Mouse (Mus musculus): ENCODE measurements around the gene Zer1.

Zer1 gene

DNA sequence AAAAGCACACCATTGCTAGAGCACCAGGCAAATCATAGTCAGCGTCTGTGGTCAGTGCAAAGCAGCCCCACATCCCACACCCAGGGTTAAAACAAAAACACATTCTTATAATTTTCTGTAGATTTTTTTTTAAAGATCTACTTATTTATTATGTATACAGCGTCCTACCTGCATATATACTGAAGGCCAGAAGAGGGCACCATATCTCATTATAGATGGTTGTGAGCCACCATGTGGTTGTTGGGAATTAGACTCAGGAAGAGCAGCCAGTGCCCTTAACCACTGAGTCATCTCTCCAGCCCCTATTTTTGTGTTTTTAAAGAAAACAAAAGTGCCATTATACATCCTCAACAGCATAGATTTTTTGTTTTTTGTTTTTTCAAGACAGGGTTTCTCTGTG lies 4.4 kb upstream of the Zer1 start:
- DNase-seq (ENCODE audit: low spot score in 2 of 2) = peak in 1 of 2 experiments; percentile 42

DNA sequence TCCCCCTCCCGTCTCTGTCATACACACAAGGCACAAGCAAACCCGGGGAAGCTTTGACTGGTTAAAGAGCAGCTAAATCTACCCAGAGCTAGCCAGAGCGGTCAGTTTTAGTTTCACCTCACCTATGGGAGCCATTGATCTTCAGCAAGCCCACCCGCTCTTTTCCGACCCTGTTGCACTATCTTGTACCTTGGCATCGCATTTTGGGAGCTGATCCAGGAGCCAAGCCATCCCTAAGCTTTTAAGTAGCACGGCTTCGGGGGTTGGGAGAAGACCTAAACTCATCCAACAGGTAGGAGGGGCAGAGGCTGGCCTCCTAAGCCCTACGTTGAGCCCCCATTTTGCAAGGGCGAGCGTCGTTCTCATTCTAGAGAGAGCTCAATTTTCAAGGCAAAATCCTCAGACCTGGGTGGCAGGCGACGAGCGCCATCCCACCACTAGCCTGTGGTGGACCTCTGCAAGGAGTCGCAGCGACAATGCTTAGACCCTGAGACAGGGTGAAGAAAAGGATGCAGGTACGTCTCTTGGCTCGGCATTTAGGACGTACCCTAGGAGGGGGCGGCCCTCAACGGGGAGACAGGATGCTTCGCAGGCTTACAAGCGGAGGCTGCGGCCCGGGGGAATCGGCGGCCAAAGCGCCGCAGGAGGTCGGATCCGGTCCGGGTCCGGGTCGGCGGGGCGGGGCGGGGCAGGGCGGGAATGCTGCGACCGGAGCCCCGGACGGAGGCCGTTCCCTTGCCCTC lies 485 bp downstream of the Zer1 start:
- no peak for DNase-seq (ENCODE audit: low spot score in 2 of 2)

DNA sequence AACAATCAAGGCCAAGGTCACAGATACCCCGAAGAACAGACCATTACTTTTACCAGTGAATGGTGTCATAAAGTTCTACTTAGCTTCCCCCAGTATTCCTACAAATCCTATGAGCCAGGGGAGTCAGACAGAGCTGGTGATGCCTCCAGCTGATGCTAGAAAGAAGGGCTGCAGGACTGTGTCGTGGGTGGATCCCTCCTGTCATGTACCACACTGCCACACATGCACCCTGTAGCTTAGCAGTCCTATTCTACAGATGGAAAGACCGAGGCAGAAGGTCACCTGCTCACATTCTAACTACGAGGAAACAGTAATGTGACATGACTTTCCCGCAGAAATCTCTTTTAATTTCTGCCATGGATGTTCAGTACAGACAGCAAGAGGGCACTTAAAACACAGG lies 1.6 kb downstream of the Zer1 start:
- DNase-seq (ENCODE audit: low spot score in 2 of 2) = peak in 1 of 2 experiments; percentile 34

DNA sequence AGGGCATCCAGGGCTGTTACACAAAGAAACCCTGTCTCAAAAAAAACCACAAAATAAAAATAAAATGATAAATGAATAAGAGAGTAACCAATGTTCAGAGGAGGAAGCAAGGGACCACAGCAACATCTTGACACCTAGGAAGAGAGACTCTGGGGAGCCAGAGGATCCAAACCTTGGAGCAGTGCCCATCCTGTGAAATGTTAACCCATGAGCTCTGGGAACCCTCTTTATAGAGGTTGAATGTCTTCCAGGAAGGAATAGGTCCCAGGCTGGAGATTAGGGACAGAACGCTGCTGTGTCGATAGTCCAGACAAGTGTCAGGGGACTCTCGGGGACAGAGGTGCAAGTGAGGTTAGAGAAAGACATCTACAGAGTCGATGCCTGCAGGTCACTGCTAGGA lies 4.1 kb downstream of the Zer1 start:
- DNase-seq (ENCODE audit: low spot score in 2 of 2) = no peak

DNA sequence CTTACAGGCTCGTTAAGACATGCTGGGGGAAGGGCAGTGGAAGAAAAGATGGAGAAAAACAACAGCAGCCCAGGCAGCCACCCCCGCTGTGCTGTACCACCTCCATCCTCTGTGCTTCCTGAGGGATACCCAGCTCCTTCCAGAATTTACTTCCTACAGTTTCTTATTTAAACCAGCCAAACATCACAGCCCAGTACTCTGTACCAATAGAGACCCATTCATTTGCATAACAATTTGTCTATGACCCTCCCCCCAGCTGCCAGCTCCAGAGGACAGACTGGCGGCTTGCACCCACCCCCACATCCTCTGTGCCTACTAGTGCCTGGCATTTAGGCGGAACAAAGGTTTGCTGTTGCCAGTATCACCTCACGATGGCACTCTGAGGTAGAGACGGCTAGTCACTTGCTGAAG lies 4.7 kb downstream of the Zer1 start:
- DNase-seq (ENCODE audit: low spot score in 2 of 2) = peak; percentile 81 to 86

DNA sequence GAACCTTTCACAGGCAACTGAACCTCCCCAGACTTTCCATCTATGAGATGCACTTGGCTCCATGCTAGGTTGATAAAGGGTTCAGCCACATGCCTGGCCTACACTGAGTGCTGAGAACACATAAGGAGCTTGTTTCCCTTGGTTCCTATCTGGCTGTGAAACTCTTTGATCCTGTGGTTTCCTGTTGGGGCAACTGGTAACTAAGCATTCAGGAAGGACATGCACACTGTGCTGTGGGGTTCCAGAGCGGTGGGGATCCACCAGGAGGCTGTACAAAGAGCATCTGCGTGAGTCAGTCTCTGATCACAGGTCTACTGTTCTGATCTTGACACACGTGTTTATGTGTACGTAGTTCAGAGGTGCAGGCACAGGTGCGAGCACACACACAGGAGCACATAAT lies 11.8 kb downstream of the Zer1 start:
- no peak for DNase-seq (ENCODE audit: low spot score in 2 of 2)

DNA sequence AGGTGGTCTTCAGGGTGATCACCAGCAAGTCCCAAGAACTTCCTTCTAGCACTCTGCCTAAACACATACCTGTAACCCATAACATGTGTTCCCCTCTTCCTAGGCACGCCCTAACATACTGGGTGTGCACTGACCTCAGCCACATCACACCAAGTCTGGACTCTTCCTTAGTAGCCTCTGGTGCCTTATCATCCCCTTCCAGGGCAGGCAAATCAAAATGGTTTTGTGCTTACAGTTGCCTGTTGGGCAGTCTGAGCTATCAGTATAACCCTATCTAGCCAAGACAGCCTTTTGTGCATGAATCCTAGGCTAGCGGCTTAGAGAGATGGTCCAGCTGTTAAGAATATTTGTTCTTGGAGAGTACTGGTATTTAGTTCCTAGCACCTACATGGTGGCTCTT lies 12.9 kb downstream of the Zer1 start:
- no peak for DNase-seq (ENCODE audit: low spot score in 2 of 2)

DNA sequence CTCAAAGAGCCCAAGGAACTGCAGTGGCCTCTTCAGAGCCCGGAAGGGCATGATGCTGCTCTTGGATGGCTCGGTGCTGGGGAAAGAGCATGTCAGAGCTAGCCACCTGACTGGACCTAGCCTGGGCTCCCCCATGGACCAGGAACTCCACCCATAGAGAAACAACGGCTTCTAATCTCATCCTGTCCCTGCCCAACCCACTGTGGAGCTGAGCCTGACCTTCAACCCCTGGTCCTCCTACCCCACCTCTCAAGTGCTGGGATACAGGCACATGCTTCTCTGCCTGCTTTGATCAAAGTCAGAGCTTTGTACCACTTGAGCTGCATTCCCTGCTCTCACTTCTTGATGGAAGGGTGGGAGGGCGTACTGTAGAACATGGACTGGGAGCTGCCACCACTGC lies 16.1 kb downstream of the Zer1 start:
- DNase-seq (ENCODE audit: low spot score in 2 of 2) = no peak

DNA sequence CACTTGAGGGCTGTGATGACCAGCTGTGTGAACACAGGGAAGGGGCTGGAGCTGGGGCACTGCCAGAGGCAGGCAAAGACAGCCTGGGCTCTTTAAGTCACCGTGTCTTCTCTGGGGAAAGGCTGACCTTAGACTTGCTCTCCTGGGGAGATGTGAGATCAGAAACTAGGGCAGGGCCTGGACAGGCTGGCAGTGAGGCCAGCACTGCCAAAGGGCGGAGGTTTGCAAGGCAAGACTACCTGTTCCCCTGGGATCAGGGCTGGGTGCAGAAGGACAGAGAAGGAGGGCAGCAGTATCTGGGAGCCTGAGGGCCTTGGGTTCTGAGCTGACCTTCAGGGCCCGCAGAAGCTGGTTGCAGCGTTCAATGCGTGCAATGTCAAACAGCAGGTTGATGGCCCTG lies 16.7 kb downstream of the Zer1 start:
- no peak for DNase-seq (ENCODE audit: low spot score in 2 of 2)

DNA sequence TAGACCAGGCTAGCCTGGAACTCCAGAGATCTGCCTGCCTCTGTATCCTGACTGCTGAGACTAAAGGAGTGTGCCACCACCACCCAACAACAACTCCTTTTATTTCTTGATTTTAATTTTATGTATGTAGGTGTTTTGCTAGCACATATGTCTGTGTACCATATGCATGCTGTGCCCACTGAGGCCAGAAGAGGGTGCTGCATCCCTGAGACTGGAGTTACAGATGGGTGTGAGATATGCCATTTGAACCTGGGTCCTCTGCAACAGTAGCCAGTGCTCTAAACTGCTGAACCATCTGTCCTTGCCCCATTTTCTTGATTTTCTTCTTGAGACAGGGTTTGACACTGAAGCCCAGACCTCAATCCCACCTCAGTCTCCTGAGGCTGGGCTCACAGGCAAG lies 18.0 kb downstream of the Zer1 start:
- DNase-seq (ENCODE audit: low spot score in 2 of 2) = peak; percentile 46 to 47

DNA sequence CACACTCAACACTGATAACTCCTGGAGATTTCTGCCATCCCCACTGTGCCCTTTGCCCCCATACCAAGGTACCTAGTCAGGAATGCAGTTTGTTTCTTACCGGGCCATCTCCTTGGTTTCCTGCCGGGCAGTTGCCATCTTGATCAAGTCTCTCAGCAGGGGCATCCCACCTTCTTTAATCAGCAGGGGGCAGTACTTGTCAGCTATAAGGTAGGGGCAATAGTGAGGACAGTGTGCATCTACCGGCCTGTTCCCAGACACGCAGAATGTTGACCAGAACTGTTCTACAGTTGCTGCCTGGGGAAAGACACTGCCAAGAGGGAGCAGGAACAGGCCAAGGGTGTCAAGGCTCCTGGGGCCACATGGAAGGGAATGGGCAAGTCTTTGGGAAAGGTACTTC lies 24.2 kb downstream of the Zer1 start:
- DNase-seq (ENCODE audit: low spot score in 2 of 2) = no peak

DNA sequence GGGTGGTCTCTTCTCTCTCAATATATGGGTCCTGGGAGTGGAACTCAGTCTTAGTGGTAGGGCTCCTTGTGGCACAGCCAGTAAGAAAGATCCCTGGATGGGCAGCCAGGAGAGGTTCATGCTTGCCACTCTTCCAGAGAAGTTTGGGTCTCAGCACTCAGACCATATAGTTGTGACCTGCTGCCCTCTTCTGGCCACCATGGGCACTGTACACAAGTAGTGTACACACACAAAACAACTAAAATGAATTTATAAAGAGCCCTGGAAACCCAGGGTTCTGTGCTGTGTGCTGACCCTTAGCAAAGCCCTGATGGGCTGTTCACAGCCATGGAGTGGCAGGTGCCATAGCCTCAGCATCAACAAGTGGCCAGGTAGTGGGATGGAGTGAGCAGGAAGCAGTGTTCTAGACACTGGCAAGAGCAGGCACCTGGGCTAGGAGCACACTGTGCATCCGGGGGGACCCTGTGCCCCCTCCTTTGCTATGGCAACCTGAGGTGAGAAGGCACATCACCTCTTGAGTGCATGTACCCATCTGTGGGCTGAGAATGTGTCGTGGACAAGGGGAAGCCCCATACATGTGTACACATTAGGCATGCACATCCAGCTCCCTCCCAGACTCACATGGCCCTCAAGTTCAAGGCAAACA lies 28.4 kb downstream of the Zer1 start:
- DNase-seq (ENCODE audit: low spot score in 2 of 2) = no peak

DNA sequence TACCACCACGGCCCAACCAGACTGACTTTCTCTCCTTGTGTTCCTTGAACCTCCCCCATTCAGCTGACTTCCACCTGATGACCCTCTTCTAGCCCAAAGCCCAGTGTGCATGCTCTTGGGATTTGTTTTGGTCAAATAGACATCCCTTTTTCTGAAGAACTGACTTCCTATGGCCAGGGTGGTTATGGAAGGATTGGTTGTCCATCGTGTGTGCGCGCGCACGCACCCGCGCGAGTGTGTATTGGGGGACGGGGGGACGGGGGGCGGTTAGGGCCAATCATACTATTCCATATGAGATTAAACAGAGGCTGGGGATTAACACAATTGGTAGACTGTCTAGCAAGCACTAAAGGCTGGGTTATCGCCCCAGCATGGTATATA lies 30.2 kb downstream of the Zer1 start:
- DNase-seq (ENCODE audit: low spot score in 2 of 2) = peak in 1 of 2 experiments; percentile 24

DNA sequence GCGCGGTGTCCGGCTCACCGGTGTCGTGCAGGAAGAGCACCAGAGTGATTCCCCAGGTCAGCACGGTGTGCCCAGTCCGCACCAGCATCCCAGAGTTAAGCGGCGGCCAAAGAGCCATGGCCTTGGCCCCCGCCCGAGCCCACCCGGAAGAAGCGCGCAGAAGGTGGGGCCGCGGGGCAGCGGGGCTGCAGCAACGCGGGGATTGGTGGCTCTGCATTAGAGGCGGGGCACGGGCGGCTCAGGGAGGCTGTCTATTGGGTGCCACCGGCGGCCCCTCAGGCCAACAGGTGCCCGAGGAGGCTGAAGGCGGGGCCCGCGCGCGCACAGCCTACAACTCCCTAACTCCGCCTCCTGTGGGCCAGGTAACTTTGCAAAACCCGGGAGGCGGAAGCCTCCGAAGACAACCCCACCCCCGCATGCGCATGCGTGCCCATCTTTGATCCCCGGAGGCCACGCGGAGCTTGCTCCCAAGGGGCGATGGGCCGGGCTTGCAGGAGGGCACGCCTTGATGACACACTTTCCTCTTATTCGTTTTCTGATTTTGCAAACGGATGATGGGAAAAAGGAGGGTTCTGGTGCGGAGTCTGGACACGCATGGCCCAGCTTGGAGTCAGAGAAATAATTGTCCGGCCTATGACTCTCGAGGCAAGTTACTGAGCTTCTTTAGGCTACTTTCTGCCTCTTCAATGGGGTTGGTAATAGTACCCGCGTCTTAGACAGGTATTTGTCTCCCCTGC lies 30.7 kb downstream of the Zer1 start, which contains the start of gene Zdhhc12:
TSS of gene Zdhhc12 (minus strand) at position 178 of the 737 bp plus-strand sequence.
- DNase-seq (ENCODE audit: low spot score in 2 of 2) = peak; percentile 87 to 89

DNA sequence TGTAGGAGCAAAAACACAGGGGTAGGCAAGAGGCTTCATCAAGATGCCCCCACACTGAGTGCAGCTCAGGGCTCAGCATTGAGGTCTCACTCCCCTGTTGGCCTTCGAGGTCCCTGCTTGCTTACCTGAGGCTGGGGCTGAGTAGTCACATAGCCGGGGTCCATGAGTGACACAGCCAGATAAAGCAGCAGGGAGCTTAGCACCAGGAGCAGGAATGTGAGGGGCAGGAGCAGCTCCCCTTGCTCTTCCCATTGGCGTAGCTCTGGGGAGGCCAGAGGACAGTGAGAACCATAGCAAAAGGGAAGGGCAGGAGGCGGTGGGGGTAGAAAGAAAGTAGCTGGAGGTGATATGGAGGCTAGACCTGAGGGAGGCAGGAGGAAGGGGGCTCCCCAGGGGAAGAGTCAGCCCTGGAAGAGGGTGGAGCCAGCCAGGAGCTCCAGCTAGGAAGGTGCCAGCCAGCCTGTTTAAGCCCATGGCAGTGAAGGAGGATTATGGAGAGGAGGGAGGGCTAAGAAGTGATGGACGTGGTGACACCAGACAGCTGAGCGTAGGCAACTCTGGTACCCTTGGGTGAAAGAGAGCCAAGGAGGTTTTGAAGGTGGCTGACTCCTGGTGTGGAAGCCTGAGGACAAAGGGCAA lies 32.0 kb downstream of the Zer1 start:
- DNase-seq (ENCODE audit: low spot score in 2 of 2) = no peak

DNA sequence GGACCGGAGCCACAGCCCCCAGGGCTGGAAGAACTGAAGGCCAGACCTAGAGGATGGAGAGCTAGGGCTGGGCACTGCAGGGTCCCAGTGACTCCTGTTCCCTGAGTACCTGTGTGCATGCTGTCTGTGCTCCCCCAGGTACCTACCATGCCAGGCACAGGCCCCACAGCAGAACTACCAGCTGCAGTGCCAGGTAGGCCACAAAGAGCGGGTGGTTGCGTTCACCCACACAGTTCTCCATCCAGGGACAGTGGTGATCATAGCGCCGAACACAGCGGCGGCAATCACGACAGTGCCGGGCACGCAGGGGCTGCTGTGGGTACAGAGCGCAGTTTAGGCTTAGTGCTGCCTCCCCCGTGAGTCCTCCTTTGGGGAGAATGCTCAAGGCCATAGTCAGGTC lies 32.9 kb downstream of the Zer1 start:
- no peak for DNase-seq (ENCODE audit: low spot score in 2 of 2)

DNA sequence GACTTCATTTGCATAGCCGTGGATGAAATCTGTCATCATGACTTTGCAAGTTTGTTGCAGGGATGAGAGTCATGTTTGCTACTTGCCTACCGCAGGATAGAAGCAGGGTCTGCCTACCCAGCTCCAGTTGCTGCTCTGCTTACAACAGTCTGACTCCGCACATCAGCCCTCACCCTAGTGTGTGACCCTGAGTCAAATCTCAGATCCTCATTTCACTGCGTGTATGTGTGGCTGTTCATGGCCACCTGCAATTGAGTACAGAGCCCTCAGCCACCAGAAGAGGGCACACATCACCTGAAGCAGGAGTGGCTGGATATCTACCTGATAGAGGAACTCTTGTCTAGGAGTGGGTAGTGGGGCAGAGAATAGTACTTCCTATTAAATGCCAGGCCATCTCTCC lies 37.1 kb downstream of the Zer1 start:
- DNase-seq (ENCODE audit: low spot score in 2 of 2) = no peak

DNA sequence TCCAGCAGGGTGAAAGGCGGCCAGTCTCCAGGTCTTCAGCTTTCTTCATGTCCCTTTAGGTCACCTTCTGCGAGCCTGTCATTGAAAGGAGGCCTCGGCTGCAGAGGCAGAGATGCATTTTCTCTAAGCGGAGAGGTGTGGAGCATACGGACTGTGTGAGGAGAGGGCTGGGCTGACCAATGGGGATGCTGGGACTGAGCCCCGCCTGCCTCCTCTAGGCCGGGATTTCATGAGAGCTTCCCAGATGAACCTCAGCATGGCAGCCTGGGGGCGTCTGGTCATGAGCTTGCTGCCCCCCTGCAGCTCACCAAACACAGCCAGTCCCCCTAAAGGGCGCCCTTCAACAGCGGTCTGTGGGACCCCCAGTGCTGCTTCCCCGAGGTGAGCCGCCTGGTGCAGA lies 39.8 kb downstream of the Zer1 start:
- DNase-seq (ENCODE audit: low spot score in 2 of 2) = no peak

DNA sequence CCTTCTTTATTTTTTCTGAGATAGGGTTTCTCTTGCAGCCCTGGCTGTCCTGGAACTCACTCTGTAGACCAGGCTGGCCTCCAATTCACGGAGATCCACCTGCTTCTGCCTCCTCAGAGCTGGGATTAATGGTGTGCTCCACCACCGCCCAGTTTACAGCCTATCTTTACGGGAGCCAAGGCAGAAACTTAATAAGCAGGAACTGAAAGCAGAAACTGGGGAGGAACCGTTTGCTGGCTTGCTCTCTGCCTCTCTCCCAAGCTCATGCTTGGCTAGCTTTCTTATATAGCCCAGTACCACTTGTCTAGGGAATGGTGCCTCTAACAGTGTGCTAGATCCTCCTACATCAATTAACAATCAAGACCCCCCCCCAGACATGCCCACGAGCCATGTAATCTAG lies 40.3 kb downstream of the Zer1 start:
- no peak for DNase-seq (ENCODE audit: low spot score in 2 of 2)

DNA sequence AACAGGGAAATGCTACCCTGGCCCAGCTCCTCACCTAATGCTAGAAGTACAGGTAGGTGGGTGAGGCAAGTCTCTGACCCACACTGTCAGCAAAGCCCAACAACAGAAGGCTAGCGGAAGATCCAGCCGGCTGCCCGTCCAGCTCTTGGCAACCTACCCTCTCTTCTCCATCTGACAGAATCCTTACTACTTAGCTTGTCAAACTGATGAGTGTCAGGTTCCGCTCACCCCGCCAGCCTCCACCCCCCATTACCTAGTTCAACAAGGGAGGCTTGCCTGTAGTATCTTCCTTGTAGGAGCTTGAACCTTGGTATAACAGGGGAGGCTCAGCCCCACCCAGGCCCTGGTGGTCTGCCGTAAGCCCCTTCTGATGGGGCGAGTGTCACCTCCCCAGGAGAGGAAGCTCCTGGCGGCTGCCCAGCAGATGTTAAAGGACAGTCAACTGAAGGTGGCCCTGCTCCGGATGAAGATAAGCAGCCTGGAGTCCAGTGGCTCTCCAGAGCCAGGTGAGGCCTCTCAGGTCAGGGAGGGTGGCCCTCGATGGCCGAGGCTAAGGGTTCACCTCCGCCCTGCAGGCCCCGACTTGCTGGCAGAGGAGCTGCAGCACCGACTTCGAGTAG lies 44.1 kb downstream of the Zer1 start:
- DNase-seq (ENCODE audit: low spot score in 2 of 2) = no peak

DNA sequence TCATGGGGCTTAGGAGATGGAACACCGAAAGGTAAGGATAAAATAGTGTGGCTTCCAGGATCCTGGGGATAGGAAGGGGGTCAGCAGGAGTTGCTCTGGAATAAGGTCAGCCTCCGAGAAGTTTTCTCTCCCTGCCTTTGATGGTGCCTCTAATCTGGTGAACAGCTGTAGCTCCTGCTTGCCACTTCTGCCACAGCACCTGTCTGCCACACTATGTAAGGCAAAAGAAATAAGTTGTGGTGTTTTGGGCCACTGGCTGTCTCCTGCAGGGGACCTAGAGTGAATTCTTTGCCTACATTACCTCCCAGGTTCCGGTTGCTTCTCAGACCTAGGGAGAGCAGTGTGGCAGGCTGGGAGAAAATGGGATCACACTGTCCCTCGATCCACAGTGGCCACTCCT lies 45.6 kb downstream of the Zer1 start:
- DNase-seq (ENCODE audit: low spot score in 2 of 2) = no peak

DNA sequence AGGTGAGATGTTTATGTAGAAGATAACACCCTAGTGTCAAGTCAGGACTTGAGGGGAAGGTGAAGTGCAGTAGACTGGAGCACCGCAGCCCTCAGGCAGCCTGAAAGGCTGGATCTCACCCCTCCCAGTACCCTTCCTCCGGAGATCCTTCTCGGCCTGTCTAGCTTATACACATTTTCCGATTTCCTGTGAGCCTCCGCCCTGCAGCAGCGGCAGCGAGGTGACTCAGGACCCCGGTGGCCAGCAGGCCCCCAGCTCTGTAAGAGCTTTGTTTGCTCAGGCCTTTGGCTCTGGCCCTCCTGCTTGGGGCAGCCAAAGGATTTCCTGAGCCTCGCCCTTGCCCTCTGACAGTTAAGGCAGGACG lies 46.1 kb downstream of the Zer1 start:
- DNase-seq (ENCODE audit: low spot score in 2 of 2) = no peak
